Mouse (Mus musculus): Measurements from ENCODE around the gene Cyct. TPM values are rescaled to one million over a fixed set of nuclear protein-coding genes. Genes with fewer than 3 reads are reported as not detected.

Cyct gene
- polyA plus RNA-seq, 1 experiment from 2014 or later = not detected

- Histone ChIP-seq H3K27me3 (replicated peaks; ENCODE audit: control insufficient read depth, insufficient read depth, low read length) (no peaks in the 10 kb centered on the region), H3K27ac (ENCODE audit: low read depth, low read length) (no peak overlapping the region), H3K9me3 (ENCODE audit: control insufficient read depth) (no peaks in the 10 kb centered on the region), H3K4me3 (ENCODE audit: low read depth, low read length) (no peak overlapping the region), H3K36me3 (ENCODE audit: control insufficient read depth, insufficient read depth) (no peaks in the 10 kb centered on the region), H3K4me1 (replicated peaks; ENCODE audit: control insufficient read depth, insufficient read depth, low read length) (no peaks in the 10 kb centered on the region), H3K4me2 (replicated peaks; ENCODE audit: low read depth) (no peak overlapping the region), H3K9ac (ENCODE audit: low read depth, low read length) (no peak overlapping the region)
- ATAC-seq = no peak
- no peak for TF ChIP-seq CTCF (IDR thresholded peaks at IDR 0.05; ENCODE audit: low read depth)
Observed at GRCm38 (mm10) chr2:76400178-76400577, 39.9 kb upstream of the Cyct start.

GRCm38 (mm10) chr2:76386531-76386930 is 26.3 kb upstream of the Cyct start:
- Histone ChIP-seq H3K36me3 (ENCODE audit: control insufficient read depth, insufficient read depth) (peaks cover 29% of the 10 kb centered on the region), H3K4me2 (replicated peaks; ENCODE audit: low read depth) (no peak overlapping the region), H3K27ac (ENCODE audit: low read depth, low read length) (no peak overlapping the region), H3K27me3 (replicated peaks; ENCODE audit: control insufficient read depth, insufficient read depth, low read length) (no peaks in the 10 kb centered on the region), H3K9ac (ENCODE audit: low read depth, low read length) (no peak overlapping the region), H3K4me3 (ENCODE audit: low read depth, low read length) (no peak overlapping the region), H3K4me1 (replicated peaks; ENCODE audit: control insufficient read depth, insufficient read depth, low read length) (no peaks in the 10 kb centered on the region), H3K9me3 (ENCODE audit: control insufficient read depth) (no peaks in the 10 kb centered on the region)
- no peak for ATAC-seq
- no peak for TF ChIP-seq CTCF (IDR thresholded peaks at IDR 0.05; ENCODE audit: low read depth)

- H3K36me3 ChIP-seq (ENCODE audit: control insufficient read depth, insufficient read depth) = peaks cover 78% of the 10 kb centered on the region
- ATAC-seq = no peak
- WGBS = 97% methylated on average over 19 of the region's 19 CpGs
Observed at GRCm38 (mm10) chr2:76378646-76379045, 18.4 kb upstream of the Cyct start.

GRCm38 (mm10) chr2:76374544-76375206 is 14.4 kb upstream of the Cyct start:
- 89% methylated on average over 6 of the region's 6 CpGs for WGBS
- no peak overlapping the region for H3K4me2 ChIP-seq (replicated peaks; ENCODE audit: low read depth)
- no peak overlapping the region for H3K4me3 ChIP-seq (ENCODE audit: low read depth, low read length)
- ATAC-seq = no peak
- TF ChIP-seq CTCF (IDR thresholded peaks at IDR 0.05; ENCODE audit: low read depth) = no peak
- H3K27ac ChIP-seq (ENCODE audit: low read depth, low read length) = no peak overlapping the region
- H3K9ac ChIP-seq (ENCODE audit: low read depth, low read length) = no peak overlapping the region
- no peaks in the 10 kb centered on the region; the same call in 1 of the 2 replicates for H3K4me1 ChIP-seq (replicated peaks; ENCODE audit: control insufficient read depth, insufficient read depth, low read length)
- H3K36me3 ChIP-seq (ENCODE audit: control insufficient read depth, insufficient read depth) = peaks cover 59% of the 10 kb centered on the region
- no peaks in the 10 kb centered on the region for H3K27me3 ChIP-seq (replicated peaks; ENCODE audit: control insufficient read depth, insufficient read depth, low read length)
- H3K9me3 ChIP-seq (ENCODE audit: control insufficient read depth) = no peaks in the 10 kb centered on the region

More at GRCm38 (mm10) chr2:76378646-76379045, 18.4 kb upstream of the Cyct start:
- Histone ChIP-seq H3K9ac (ENCODE audit: low read depth, low read length) (no peak overlapping the region), H3K4me2 (replicated peaks; ENCODE audit: low read depth) (no peak overlapping the region), H3K27me3 (replicated peaks; ENCODE audit: control insufficient read depth, insufficient read depth, low read length) (no peaks in the 10 kb centered on the region), H3K4me3 (ENCODE audit: low read depth, low read length) (no peak overlapping the region), H3K27ac (ENCODE audit: low read depth, low read length) (no peak overlapping the region), H3K9me3 (ENCODE audit: control insufficient read depth) (no peaks in the 10 kb centered on the region), H3K4me1 (replicated peaks; ENCODE audit: control insufficient read depth, insufficient read depth, low read length) (no peaks in the 10 kb centered on the region)
- TF ChIP-seq CTCF (IDR thresholded peaks at IDR 0.05; ENCODE audit: low read depth) = no peak

- 59% methylated on average over 4 of the region's 4 CpGs for WGBS
- no peak overlapping the region for H3K9ac ChIP-seq (ENCODE audit: low read depth, low read length)
- no peak overlapping the region for H3K4me3 ChIP-seq (ENCODE audit: low read depth, low read length)
- H3K27me3 ChIP-seq (replicated peaks; ENCODE audit: control insufficient read depth, insufficient read depth, low read length) = no peaks in the 10 kb centered on the region
- H3K4me2 ChIP-seq (replicated peaks; ENCODE audit: low read depth) = no peak overlapping the region; the same call in 1 of the 2 replicates
- H3K27ac ChIP-seq (ENCODE audit: low read depth, low read length) = peak overlapping the region; percentile 54; the same call in 1 of the 2 replicates
- TF ChIP-seq CTCF (IDR thresholded peaks at IDR 0.05; ENCODE audit: low read depth) = no peak
- peak; percentile 29; the same call in 1 of the 2 replicates for ATAC-seq
- H3K9me3 ChIP-seq (ENCODE audit: control insufficient read depth) = no peaks in the 10 kb centered on the region
- H3K36me3 ChIP-seq (ENCODE audit: control insufficient read depth, insufficient read depth) = peaks cover 37% of the 10 kb centered on the region
- no peaks in the 10 kb centered on the region; the same call in 1 of the 2 replicates for H3K4me1 ChIP-seq (replicated peaks; ENCODE audit: control insufficient read depth, insufficient read depth, low read length)
Observed at GRCm38 (mm10) chr2:76372244-76372643, 12.0 kb upstream of the Cyct start.

- no peak for TF ChIP-seq CTCF (IDR thresholded peaks at IDR 0.05; ENCODE audit: low read depth)
- H3K4me1 ChIP-seq (replicated peaks; ENCODE audit: control insufficient read depth, insufficient read depth, low read length) = no peaks in the 10 kb centered on the region; the same call in 1 of the 2 replicates
- 2% methylated on average over 7 of the region's 7 CpGs for whole genome bisulfite sequencing
- no peaks in the 10 kb centered on the region for H3K9me3 ChIP-seq (ENCODE audit: control insufficient read depth)
- peak overlapping the region; percentile 88 for H3K9ac ChIP-seq (ENCODE audit: low read depth, low read length)
- no peaks in the 10 kb centered on the region for H3K27me3 ChIP-seq (replicated peaks; ENCODE audit: control insufficient read depth, insufficient read depth, low read length)
- H3K27ac ChIP-seq (ENCODE audit: low read depth, low read length) = no peak overlapping the region
- ATAC-seq = no peak
- H3K4me3 ChIP-seq (ENCODE audit: low read depth, low read length) = peak overlapping the region; percentile 87
- peaks cover 27% of the 10 kb centered on the region; the same call in 1 of the 2 replicates for H3K36me3 ChIP-seq (ENCODE audit: control insufficient read depth, insufficient read depth)
- H3K4me2 ChIP-seq (replicated peaks; ENCODE audit: low read depth) = peak overlapping the region; percentile 88
Observed at GRCm38 (mm10) chr2:76370656-76370922, 10.3 kb upstream of the Cyct start.
